Mouse (Mus musculus) liver, embryonic 14.5 days (tissue): ENCODE measurements at regions not wholly inside any gene's neighbourhood (a gene's known extent, or its start where the extent isn't known, plus 50 kb on each side); places are given as distances from the start of the nearest gene placed in this dataset.

Source experiments
- CTCF ChIP-seq: IDR thresholded peaks from 2 replicates; pipeline ENCODE4 v1.5.1; 2016; ENCODE audit warnings: antibody characterized with exemption, low read depth, control low read depth
- EP300 ChIP-seq: IDR thresholded peaks from 2 replicates; pipeline ENCODE4 v1.6.1; 2016; ENCODE audit warnings: antibody characterized with exemption, low read depth

DNA sequence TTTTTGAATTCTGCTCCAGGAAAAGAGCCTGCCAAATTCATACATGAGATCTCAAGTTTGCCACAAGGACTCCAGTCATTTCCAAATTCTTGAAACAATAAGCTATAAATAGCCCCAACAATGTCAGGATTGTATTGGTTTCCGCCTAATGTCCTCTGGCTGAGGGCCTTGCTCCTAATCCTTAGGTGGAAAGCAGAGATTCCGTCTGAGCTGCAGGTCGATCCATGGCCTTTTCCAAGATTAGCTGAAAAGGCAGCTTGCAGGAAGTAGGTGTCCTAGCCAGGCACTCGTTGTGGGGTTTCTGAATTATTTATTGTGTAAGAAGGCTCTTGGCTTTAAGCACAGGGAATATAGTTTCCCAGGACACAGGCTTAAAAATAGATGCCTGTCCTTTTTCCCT is 72.4 kb downstream of the Csl start:
- no peak for TF ChIP-seq CTCF
- no peak for TF ChIP-seq EP300
